Mouse (Mus musculus) heart, adult 2 months (tissue): ENCODE data around the gene Srcap. TPM values are rescaled to one million over a fixed set of nuclear protein-coding genes. Genes with fewer than 3 reads are reported as not detected.

Source experiments
- DNase-seq, 2 experiments: peaks; one replicate each; pipeline ENCODE4 v3.0.0; 2021
- H3K27ac ChIP-seq: fragments of 200-600 bp; 2 replicates; pipeline ENCODE4 v1.8.1; 2022
- H3K27me3 ChIP-seq: fragments of 200-500 bp; 2 replicates; pipeline ENCODE4 v1.6.1; 2012; ENCODE audit warnings: mild to moderate bottlenecking, low read length, inconsistent platforms, mixed read lengths; ENCODE audit not compliant: control insufficient read depth, insufficient read depth
- H3K36me3 ChIP-seq: fragments of 200-500 bp; 2 replicates; pipeline ENCODE4 v1.6.1; 2012; ENCODE audit warnings: low read length, inconsistent platforms; ENCODE audit not compliant: control insufficient read depth, insufficient read depth
- H3K4me1 ChIP-seq: fragments of 200-500 bp; 2 replicates; pipeline ENCODE4 v1.6.1; 2011; ENCODE audit warnings: low read length; ENCODE audit not compliant: control insufficient read depth, insufficient read depth
- H3K4me3 ChIP-seq: fragments of 200-600 bp; 2 replicates; pipeline ENCODE4 v1.8.1; 2022
- H3K79me2 ChIP-seq: fragments of 200-500 bp; replicated peaks from 2 replicates; pipeline ENCODE4 v1.6.1; 2012; ENCODE audit warnings: mild to moderate bottlenecking, inconsistent platforms, low read length, moderate library complexity, mixed read lengths; ENCODE audit not compliant: control insufficient read depth, insufficient read depth
- H3K9ac ChIP-seq: fragments of 200-500 bp; 2 replicates; pipeline ENCODE4 v1.6.1; 2012; ENCODE audit warnings: low read depth, mild to moderate bottlenecking, control low read depth, inconsistent platforms, low read length, mixed read lengths
- CTCF ChIP-seq: fragments of 200-600 bp; IDR thresholded peaks from 2 replicates; pipeline ENCODE4 v1.8.1; 2022; ENCODE audit warnings: antibody characterized with exemption, mild to moderate bottlenecking, moderate library complexity
- EP300 ChIP-seq: fragments of 200-500 bp; IDR thresholded peaks from 2 replicates; pipeline ENCODE4 v1.6.1; 2011; ENCODE audit warnings: low read depth, low read length, control low read depth; ENCODE audit not compliant: insufficient read depth
- POLR2A ChIP-seq: fragments of 200-500 bp; IDR thresholded peaks from 2 replicates; pipeline ENCODE4 v1.6.1; 2011; ENCODE audit warnings: mild to moderate bottlenecking, low read depth, low read length, control low read depth; ENCODE audit not compliant: insufficient read depth
- WGBS: fragments of 180-500 bp; shearing (Covaris S2); methylation state at CpG from one replicate; pipeline ENCODE4 v1.1.7; 2018; 5-methylcytosine and 5-hydroxymethylcytosine counted together
- intact Hi-C: fragments of 180-260 bp; cut with DNase I; formaldehyde crosslinking; loops from one replicate; pipeline ENCODE4 v1.15.1; 2025
- microRNA-seq, 2 experiments: library from miRNA; unstranded; fragments of <30 nt; microRNA quantifications; one replicate each; pipeline ENCODE4 v1.2.0; 2021
- polyA plus RNA-seq: library from polyadenylated mRNA; depleted of rRNA; stranded (reverse); fragments of >200 nt; gene quantifications from 2 replicates; pipeline ENCODE4 v1.2.3, GENCODE M21; 2012; rRNA removed
- total RNA-seq, 2 experiments: library from RNA; stranded (reverse); gene quantifications; 2 replicates each; pipeline ENCODE4 v1.2.3; 2021

Srcap gene
- total and polyA plus RNA-seq, 3 experiments: 15.3 to 55.8 (median 53.1) TPM

DNA sequence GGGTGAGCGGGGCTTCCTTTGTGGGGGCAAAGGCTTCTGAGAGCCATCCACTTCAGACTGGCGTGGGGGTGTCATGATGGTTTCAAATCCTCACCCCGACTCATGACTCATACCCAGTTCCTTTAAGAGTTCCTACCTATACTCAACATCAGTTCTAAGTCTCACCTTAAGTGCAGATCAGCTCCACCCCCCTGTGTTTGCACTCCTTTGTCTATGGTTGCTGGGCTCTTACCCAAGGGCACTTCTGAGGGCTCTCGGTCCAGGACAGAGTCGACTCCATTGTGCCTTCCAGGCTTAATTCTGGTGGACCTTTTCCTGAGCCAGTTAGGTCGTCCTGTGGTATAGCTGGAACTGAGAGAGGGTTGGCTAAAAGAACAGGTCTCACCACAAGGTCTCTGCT lies 95.4 kb downstream of the Srcap start:
- Histone ChIP-seq H3K79me2 (no peaks in the 10 kb centered on the region), H3K27me3 (no peaks in the 10 kb centered on the region), H3K9ac (no peak overlapping the region), H3K27ac (no peak overlapping the region), H3K36me3 (no peaks in the 10 kb centered on the region), H3K4me3 (no peak overlapping the region), H3K4me1 (no peaks in the 10 kb centered on the region)
- TF ChIP-seq POLR2A: no peak
- TF ChIP-seq EP300: no peak
- TF ChIP-seq CTCF: no peak
- 74% methylated on average over 6 of the region's 6 CpGs for WGBS
- no peak for DNase-seq
- intact Hi-C loops: no loop called here

Small RNA genes lying within 50 kb of the gene (microRNA-seq; reads per million reads assigned to microRNA genes)
- gene Gm47278: 0 reads per million in 2 experiments
- gene Mir7060: 0 to 1.1 reads per million in 2 experiments

Other genes with a start within 250 kb of the Srcap start
- 10 to 100 TPM; 27.2 to 32.9 TPM for gene Sephs2, start 237.9 kb upstream of the Srcap start, total RNA-seq
- 14.8 and 22.5 TPM in 2 replicates for gene Sephs2, start 237.9 kb upstream of the Srcap start, polyA plus RNA-seq
- 1 to 10 TPM; 1.7 to 2.3 TPM for gene Itgal, start 215.7 kb upstream of the Srcap start, total RNA-seq
- 3.0 and 5.0 TPM in 2 replicates for gene Itgal, start 215.7 kb upstream of the Srcap start, polyA plus RNA-seq
- 10 to 100 TPM; 36.5 to 37.2 TPM for gene Zfp768, start 166.4 kb upstream of the Srcap start, total RNA-seq
- gene Zfp768, start 166.4 kb upstream of the Srcap start, polyA plus RNA-seq: 30.8 and 31.6 TPM in 2 replicates
- gene Zfp747, start 135.9 kb upstream of the Srcap start, total RNA-seq: 1 to 10 TPM; 4.3 to 5.3 TPM
- 2.9 and 3.9 TPM in 2 replicates for gene Zfp747, start 135.9 kb upstream of the Srcap start, polyA plus RNA-seq
- 1 to 10 TPM; 2.3 to 2.4 TPM for gene 9130019O22Rik, start 124.8 kb upstream of the Srcap start, total RNA-seq
- 1.7 and 2.4 TPM in 2 replicates for gene 9130019O22Rik, start 124.8 kb upstream of the Srcap start, polyA plus RNA-seq
- 1 to 10 TPM; 3.1 to 4.0 TPM for gene E430018J23Rik, start 118.4 kb upstream of the Srcap start, total RNA-seq
- 3.1 and 3.5 TPM in 2 replicates for gene E430018J23Rik, start 118.4 kb upstream of the Srcap start, polyA plus RNA-seq
- 1 to 10 TPM; 3.2 TPM for gene Zfp764, start 105.2 kb upstream of the Srcap start, total RNA-seq
- 2.6 and 3.5 TPM in 2 replicates for gene Zfp764, start 105.2 kb upstream of the Srcap start, polyA plus RNA-seq
- gene Zfp688, start 89.9 kb upstream of the Srcap start, total RNA-seq: 1 to 10 TPM; 3.3 to 3.8 TPM
- 4.9 and 8.1 TPM in 2 replicates for gene Zfp688, start 89.9 kb upstream of the Srcap start, polyA plus RNA-seq
- 1 to 10 TPM in 1 of 2 experiments, under 1 TPM in 1; 0.93 to 1.5 TPM for gene Zfp689, start 62.8 kb upstream of the Srcap start, total RNA-seq
- gene Zfp689, start 62.8 kb upstream of the Srcap start, polyA plus RNA-seq: 1.8 and 2.0 TPM in 2 replicates
- gene Prr14, start 52.4 kb upstream of the Srcap start, total RNA-seq: 10 to 100 TPM; 23.1 to 28.0 TPM
- 45.6 and 61.6 TPM in 2 replicates for gene Prr14, start 52.4 kb upstream of the Srcap start, polyA plus RNA-seq
- 10 to 100 TPM; 31.2 to 33.9 TPM for gene Fbrs, start 32.8 kb upstream of the Srcap start, total RNA-seq
- 13.4 and 16.4 TPM in 2 replicates for gene Fbrs, start 32.8 kb upstream of the Srcap start, polyA plus RNA-seq
- 1 to 10 TPM; 7.8 to 8.2 TPM for gene Gm42715, start 7.6 kb downstream of the Srcap start, total RNA-seq
- 7.9 and 9.3 TPM in 2 replicates for gene Gm42715, start 7.6 kb downstream of the Srcap start, polyA plus RNA-seq
- not detected for gene Tmem265, start 49.4 kb downstream of the Srcap start, total RNA-seq
- not detected in 2 replicates for gene Tmem265, start 49.4 kb downstream of the Srcap start, polyA plus RNA-seq
- 10 to 100 TPM; 13.9 to 17.5 TPM for gene Phkg2, start 61.4 kb downstream of the Srcap start, total RNA-seq
- gene Phkg2, start 61.4 kb downstream of the Srcap start, polyA plus RNA-seq: 30.1 and 40.1 TPM in 2 replicates
- gene Ccdc189, start 76.6 kb downstream of the Srcap start, total RNA-seq: 10 to 100 TPM; 10.4 to 11.7 TPM
- gene Ccdc189, start 76.6 kb downstream of the Srcap start, polyA plus RNA-seq: 10.6 and 11.4 TPM in 2 replicates
- gene Rnf40, start 76.8 kb downstream of the Srcap start, total RNA-seq: 10 to 100 TPM; 41.0 to 44.8 TPM
- gene Rnf40, start 76.8 kb downstream of the Srcap start, polyA plus RNA-seq: 18.2 and 27.3 TPM in 2 replicates
- 10 to 100 TPM; 17.7 to 24.9 TPM for gene Zfp629, start 103.8 kb downstream of the Srcap start, total RNA-seq
- gene Zfp629, start 103.8 kb downstream of the Srcap start, polyA plus RNA-seq: 12.5 and 20.9 TPM in 2 replicates
- gene Bcl7c, start 196.9 kb downstream of the Srcap start, total RNA-seq: 10 to 100 TPM; 34.1 to 34.5 TPM
- gene Bcl7c, start 196.9 kb downstream of the Srcap start, polyA plus RNA-seq: 13.5 and 13.6 TPM in 2 replicates
- 1 to 10 TPM; 6.6 to 8.7 TPM for gene Ctf1, start 200.8 kb downstream of the Srcap start, total RNA-seq
- 15.3 and 24.5 TPM in 2 replicates for gene Ctf1, start 200.8 kb downstream of the Srcap start, polyA plus RNA-seq
- gene Ctf2, start 220.2 kb downstream of the Srcap start, total RNA-seq: not detected
- not detected in 2 replicates for gene Ctf2, start 220.2 kb downstream of the Srcap start, polyA plus RNA-seq
- 1 to 10 TPM; 3.3 to 3.4 TPM for gene Fbxl19, start 232.6 kb downstream of the Srcap start, total RNA-seq
- gene Fbxl19, start 232.6 kb downstream of the Srcap start, polyA plus RNA-seq: 4.1 and 4.8 TPM in 2 replicates